Mouse (Mus musculus): ENCODE measurements around the gene Ret. TPM values are rescaled to one million over a fixed set of nuclear protein-coding genes. Genes with fewer than 3 reads are reported as not detected.

Gene Ret
- polyA plus RNA-seq, 1 experiment from 2014 or later, result 12.0 TPM

DNA sequence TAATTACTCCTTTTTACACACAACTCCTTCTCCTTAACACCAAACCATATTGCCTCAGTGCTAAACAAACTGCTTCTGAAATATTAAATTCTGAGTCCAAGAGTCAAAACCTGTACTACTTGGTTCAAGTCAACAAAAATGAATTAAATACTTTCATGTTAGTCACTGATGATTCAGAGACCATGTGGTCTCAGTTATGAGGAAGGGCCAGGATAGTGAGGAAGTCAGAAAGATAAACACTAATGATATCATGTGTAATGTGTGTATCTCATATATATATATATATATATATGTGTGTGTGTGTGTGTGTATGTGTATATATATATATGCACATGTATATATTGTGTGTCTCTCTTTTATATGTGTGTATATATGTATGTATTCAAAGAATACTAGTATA lies 70.9 kb downstream of the Ret start:
- ATAC-seq (ENCODE audit: insufficient read depth, low FRiP score, low TSS enrichment) (no peak), DNase-seq (ENCODE audit: low spot score) (no peak)
- no peaks in the 10 kb centered on the region for H3K36me3 ChIP-seq (ENCODE audit: control insufficient read depth, insufficient read depth, low read length)
- H3K9me3 ChIP-seq (ENCODE audit: control insufficient read depth, low read length), result no peaks in the 10 kb centered on the region
- H3K9ac ChIP-seq (ENCODE audit: low read length), result no peak overlapping the region
- H3K27ac ChIP-seq (ENCODE audit: low read depth, low read length), result no peak overlapping the region
- H3K27me3 ChIP-seq (ENCODE audit: control insufficient read depth, insufficient read depth, low read length), result no peaks in the 10 kb centered on the region
- H3K4me3 ChIP-seq (ENCODE audit: low read depth, low read length), result no peak overlapping the region
- no peaks in the 10 kb centered on the region for H3K4me1 ChIP-seq (ENCODE audit: control insufficient read depth, insufficient read depth, low read length)
- no peak overlapping the region for H3K4me2 ChIP-seq (ENCODE audit: low read depth)

DNA sequence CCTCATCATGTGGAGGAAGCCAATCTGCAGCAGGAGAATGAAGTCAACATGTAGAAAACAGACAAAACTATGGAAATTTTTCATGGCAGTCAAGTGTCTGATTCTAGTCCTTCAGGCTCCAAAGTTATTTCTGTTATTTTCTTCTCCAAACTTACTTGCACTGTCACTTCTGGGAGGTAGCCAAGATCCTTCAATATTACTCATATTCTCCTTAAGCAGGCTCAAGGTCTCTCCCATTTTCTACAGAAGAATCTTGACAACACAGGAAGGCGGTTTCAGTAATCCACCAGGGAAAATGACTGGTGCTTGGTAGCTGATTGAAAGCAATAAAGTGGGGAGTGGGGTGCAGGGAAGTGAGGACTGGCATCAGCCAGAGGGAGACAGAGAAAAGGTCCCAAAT lies 74.8 kb downstream of the Ret start:
- Histone ChIP-seq H3K9ac (ENCODE audit: low read length) (no peak overlapping the region), H3K27ac (ENCODE audit: low read depth, low read length) (no peak overlapping the region), H3K36me3 (ENCODE audit: control insufficient read depth, insufficient read depth, low read length) (no peaks in the 10 kb centered on the region), H3K27me3 (ENCODE audit: control insufficient read depth, insufficient read depth, low read length) (no peaks in the 10 kb centered on the region), H3K4me1 (ENCODE audit: control insufficient read depth, insufficient read depth, low read length) (no peaks in the 10 kb centered on the region), H3K4me2 (ENCODE audit: low read depth) (no peak overlapping the region), H3K4me3 (ENCODE audit: low read depth, low read length) (no peak overlapping the region), H3K9me3 (ENCODE audit: control insufficient read depth, low read length) (no peaks in the 10 kb centered on the region)
- no peak for DNase-seq (ENCODE audit: low spot score)
- WGBS, result 92% methylated on average over 1 of the region's 1 CpGs
- no peak for ATAC-seq (ENCODE audit: insufficient read depth, low FRiP score, low TSS enrichment)

GRCm38 (mm10) chr6:118111810-118112209 lies 85.7 kb downstream of the Ret start:
- H3K27ac ChIP-seq (ENCODE audit: low read depth, low read length), result no peak overlapping the region
- no peak overlapping the region for H3K4me2 ChIP-seq (ENCODE audit: low read depth)
- ATAC-seq (ENCODE audit: insufficient read depth, low FRiP score, low TSS enrichment) (no peak), DNase-seq (ENCODE audit: low spot score) (no peak)
- H3K4me3 ChIP-seq (ENCODE audit: low read depth, low read length), result no peak overlapping the region
- H3K9me3 ChIP-seq (ENCODE audit: control insufficient read depth, low read length), result no peaks in the 10 kb centered on the region
- H3K27me3 ChIP-seq (ENCODE audit: control insufficient read depth, insufficient read depth, low read length), result no peaks in the 10 kb centered on the region
- 63% methylated on average over 1 of the region's 1 CpGs for WGBS
- no peak overlapping the region for H3K9ac ChIP-seq (ENCODE audit: low read length)
- H3K4me1 ChIP-seq (ENCODE audit: control insufficient read depth, insufficient read depth, low read length), result no peaks in the 10 kb centered on the region
- no peaks in the 10 kb centered on the region for H3K36me3 ChIP-seq (ENCODE audit: control insufficient read depth, insufficient read depth, low read length)

Other genes with a start within 250 kb of the Ret start
- gene Rasgef1a, start 186.3 kb downstream of the Ret start, polyA plus RNA-seq (2014; fragmentation: Nextera tagmentation; extraction: Ambion mirVana), result 0.13 and 0.14 TPM in 2 replicates
- gene Csgalnact2, start 58.6 kb downstream of the Ret start, polyA plus RNA-seq (2014; fragmentation: Nextera tagmentation; extraction: Ambion mirVana), result 8.4 and 9.0 TPM in 2 replicates
- gene Bms1, start 221.8 kb upstream of the Ret start, polyA plus RNA-seq (2014; fragmentation: Nextera tagmentation; extraction: Ambion mirVana), result 43.9 and 50.0 TPM in 2 replicates

All from neural tube, embryonic 11.5 days (tissue).